Mouse (Mus musculus): ENCODE results near the gene Ergic1. TPM values are rescaled to one million over a fixed set of nuclear protein-coding genes. Genes with fewer than 3 reads are reported as not detected.

The Ergic1 gene
- polyA plus RNA-seq, 1 experiment from 2014 or later = 34.4 TPM

DNA sequence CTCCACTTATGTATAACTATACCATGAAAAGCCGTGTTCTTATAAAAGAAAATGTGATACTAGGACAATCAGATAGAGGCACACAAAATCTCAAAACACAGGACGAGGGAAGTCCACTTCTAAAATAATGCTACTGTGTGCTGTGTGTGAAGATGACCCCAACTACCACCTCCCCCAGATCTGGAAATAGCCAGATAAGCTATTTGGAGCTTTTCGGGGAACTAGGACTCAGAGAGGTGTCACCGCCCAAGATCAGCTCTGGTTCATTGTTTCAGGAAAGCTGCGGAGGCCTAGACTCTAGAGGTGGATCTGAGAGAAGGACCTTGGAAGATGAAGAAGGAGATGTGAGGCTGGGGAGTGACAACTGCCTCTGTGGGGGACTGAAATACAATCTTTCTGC, 26.6 kb upstream of the Ergic1 start:
- H3K36me3 ChIP-seq (replicated peaks; ENCODE audit: insufficient read depth, low read length) = no peaks in the 10 kb centered on the region
- WGBS (ENCODE audit: insufficient replicate concordance) = 55% methylated on average over 5 of the region's 5 CpGs
- ATAC-seq = no peak
- TF ChIP-seq EP300 (IDR thresholded peaks at IDR 0.05; ENCODE audit: low read depth) (no peak), CTCF (IDR thresholded peaks at IDR 0.05; ENCODE audit: low read depth) (no peak)
- peak overlapping the region; percentile 36; the same call in 1 of the 2 replicates for H3K4me2 ChIP-seq (ENCODE audit: low read depth, low read length)
- H3K9ac ChIP-seq (replicated peaks) = peak overlapping the region; percentile 48; the same call in 1 of the 2 replicates
- H3K27ac ChIP-seq (ENCODE audit: low read depth) = peak overlapping the region; percentile 90
- peaks cover 40% of the 10 kb centered on the region for H3K4me1 ChIP-seq (ENCODE audit: insufficient read depth)
- no peak for DNase-seq
- no peaks in the 10 kb centered on the region for H3K27me3 ChIP-seq (ENCODE audit: insufficient read depth, low read length)
- no peak overlapping the region for H3K4me3 ChIP-seq (ENCODE audit: low read depth, low read length)
- no peaks in the 10 kb centered on the region for H3K9me3 ChIP-seq (ENCODE audit: low read length)

DNA sequence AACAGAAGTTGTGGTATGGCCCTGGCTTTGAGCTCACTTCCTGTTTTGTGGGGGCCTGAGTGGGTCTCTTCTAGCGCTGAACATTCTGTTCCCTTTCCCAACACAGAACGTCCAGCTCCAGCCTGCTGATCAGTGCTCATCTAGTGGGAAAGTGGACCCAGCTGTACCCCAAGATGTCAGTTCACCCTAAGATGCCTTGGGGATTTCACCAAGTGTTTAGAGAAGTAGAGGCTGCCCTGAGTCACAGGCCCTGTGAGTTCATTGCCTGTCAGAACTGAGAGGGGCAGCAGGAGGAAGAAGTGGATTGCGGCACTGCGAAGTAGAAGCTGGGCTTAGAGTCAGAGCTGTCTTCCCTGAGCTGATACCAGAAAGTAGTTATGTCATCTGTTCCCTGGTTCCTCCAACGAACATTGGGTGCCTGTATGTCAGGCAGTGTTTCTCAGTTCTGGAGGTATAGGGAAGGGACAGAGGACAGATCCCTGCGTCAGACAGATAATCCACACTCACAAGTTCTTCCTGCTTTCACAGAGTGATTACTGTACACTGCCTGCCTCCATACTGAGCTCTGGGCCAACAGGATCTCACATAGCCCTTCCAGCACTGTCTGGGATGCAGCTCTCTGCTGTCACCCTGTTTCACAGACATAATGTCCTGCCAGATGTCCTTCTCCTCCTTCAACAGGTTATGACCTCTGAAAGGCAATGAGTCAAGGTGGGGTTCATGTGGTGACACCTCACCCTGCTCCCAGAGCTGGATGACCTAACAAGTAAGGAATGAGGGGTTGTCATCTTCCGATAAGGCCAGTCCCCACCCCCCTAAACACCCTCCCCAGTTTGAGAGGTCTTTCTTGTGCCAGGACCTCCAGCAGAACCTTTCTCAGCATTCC, 25.8 kb upstream of the Ergic1 start:
- peak; percentile 62 for ATAC-seq
- H3K4me3 ChIP-seq (ENCODE audit: low read depth, low read length) = no peak overlapping the region
- peak overlapping the region; percentile 48 for H3K9ac ChIP-seq (replicated peaks)
- 38% methylated on average over 7 of the region's 7 CpGs for WGBS (ENCODE audit: insufficient replicate concordance)
- DNase-seq = peak; percentile 43
- peak; percentile 94 for TF ChIP-seq EP300 (IDR thresholded peaks at IDR 0.05; ENCODE audit: low read depth)
- no peak for TF ChIP-seq CTCF (IDR thresholded peaks at IDR 0.05; ENCODE audit: low read depth)
- H3K4me1 ChIP-seq (ENCODE audit: insufficient read depth) = peaks cover 39% of the 10 kb centered on the region
- no peaks in the 10 kb centered on the region for H3K36me3 ChIP-seq (replicated peaks; ENCODE audit: insufficient read depth, low read length)
- no peaks in the 10 kb centered on the region for H3K9me3 ChIP-seq (ENCODE audit: low read length)
- peak overlapping the region; percentile 90 for H3K27ac ChIP-seq (ENCODE audit: low read depth)
- 0 out of 2 replicates have a peak overlapping the region, but pooled peaks have one; percentile 9 for H3K4me2 ChIP-seq (ENCODE audit: low read depth, low read length)
- H3K27me3 ChIP-seq (ENCODE audit: insufficient read depth, low read length) = no peaks in the 10 kb centered on the region

DNA sequence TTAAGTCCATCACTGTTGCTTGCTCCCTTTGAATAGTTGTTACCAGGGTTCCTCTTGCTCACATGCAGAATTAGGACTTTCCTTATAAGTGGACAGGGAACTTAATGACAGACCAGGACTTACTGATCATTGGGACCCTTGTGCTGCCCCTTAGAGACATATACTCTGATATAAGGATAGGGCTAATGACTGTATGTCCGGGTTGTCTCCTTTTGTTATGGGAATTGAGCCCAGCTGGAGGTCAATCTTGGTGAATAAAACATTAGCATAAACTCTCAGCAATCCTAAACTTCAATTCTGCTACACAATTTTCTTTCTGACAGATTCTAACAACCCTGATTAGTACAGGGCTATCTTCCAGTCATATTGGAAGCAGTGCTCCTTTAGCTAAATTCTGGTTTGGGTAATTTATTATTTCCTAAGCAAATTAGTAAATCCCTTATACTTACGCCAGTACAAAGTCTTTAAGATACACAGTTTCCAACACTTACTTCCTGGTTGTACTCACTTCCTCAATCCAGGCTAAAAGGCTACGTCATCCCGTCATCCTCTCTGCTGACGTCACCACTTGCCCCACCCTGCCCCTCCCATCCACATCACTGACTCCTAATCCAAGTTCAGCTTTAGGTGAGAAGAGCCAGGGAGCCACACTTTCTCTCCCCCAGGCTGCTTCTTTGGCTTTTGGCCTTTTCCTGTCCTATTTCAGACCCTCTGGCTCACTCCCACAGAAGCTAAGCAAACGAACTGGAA, 23.4 kb upstream of the Ergic1 start:
- no peak overlapping the region; the same call in 1 of the 2 replicates for H3K4me3 ChIP-seq (ENCODE audit: low read depth, low read length)
- H3K27ac ChIP-seq (ENCODE audit: low read depth) = peak overlapping the region; percentile 39; the same call in 1 of the 2 replicates
- H3K27me3 ChIP-seq (ENCODE audit: insufficient read depth, low read length) = no peaks in the 10 kb centered on the region
- H3K36me3 ChIP-seq (replicated peaks; ENCODE audit: insufficient read depth, low read length) = no peaks in the 10 kb centered on the region
- DNase-seq (peak; percentile 85), ATAC-seq (peak; percentile 44; the same call in 1 of the 2 replicates)
- TF ChIP-seq CTCF (IDR thresholded peaks at IDR 0.05; ENCODE audit: low read depth) (no peak), EP300 (IDR thresholded peaks at IDR 0.05; ENCODE audit: low read depth) (0 out of 2 replicates have a peak, but pooled peaks have one; percentile 38)
- peaks cover 37% of the 10 kb centered on the region for H3K4me1 ChIP-seq (ENCODE audit: insufficient read depth)
- no peak overlapping the region for H3K9ac ChIP-seq (replicated peaks)
- peak overlapping the region; percentile 49 for H3K4me2 ChIP-seq (ENCODE audit: low read depth, low read length)
- WGBS (ENCODE audit: insufficient replicate concordance) = 23% methylated on average over 6 of the region's 6 CpGs
- no peaks in the 10 kb centered on the region for H3K9me3 ChIP-seq (ENCODE audit: low read length)

DNA sequence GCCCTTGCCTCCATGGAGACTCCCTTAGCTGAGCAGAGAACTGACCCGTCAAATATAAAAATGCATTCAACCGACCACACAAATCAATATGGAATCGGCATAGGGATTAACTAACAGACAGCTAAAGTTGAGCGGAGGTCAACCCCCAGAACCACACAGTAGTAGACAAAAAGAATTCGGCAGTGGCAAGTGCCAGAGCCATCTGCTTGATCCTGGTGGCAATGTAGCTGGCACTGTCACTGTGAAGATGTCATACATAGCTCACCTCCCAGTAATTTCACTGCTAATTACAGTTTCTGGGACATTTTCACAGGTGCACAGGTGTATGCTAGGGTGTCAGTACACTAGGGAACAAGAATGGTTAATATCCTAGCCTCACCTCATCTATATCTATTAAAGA, 21.2 kb upstream of the Ergic1 start:
- TF ChIP-seq EP300 (IDR thresholded peaks at IDR 0.05; ENCODE audit: low read depth) = no peak
- TF ChIP-seq CTCF (IDR thresholded peaks at IDR 0.05; ENCODE audit: low read depth) = no peak
- Histone ChIP-seq H3K4me1 (ENCODE audit: insufficient read depth) (peaks cover 23% of the 10 kb centered on the region), H3K4me3 (ENCODE audit: low read depth, low read length) (no peak overlapping the region), H3K27me3 (ENCODE audit: insufficient read depth, low read length) (no peaks in the 10 kb centered on the region), H3K27ac (ENCODE audit: low read depth) (no peak overlapping the region), H3K9ac (replicated peaks) (no peak overlapping the region), H3K4me2 (ENCODE audit: low read depth, low read length) (no peak overlapping the region), H3K36me3 (replicated peaks; ENCODE audit: insufficient read depth, low read length) (no peaks in the 10 kb centered on the region), H3K9me3 (ENCODE audit: low read length) (no peaks in the 10 kb centered on the region)
- ATAC-seq = no peak
- WGBS (ENCODE audit: insufficient replicate concordance) = 81% methylated on average over 5 of the region's 5 CpGs
- DNase-seq = no peak

DNA sequence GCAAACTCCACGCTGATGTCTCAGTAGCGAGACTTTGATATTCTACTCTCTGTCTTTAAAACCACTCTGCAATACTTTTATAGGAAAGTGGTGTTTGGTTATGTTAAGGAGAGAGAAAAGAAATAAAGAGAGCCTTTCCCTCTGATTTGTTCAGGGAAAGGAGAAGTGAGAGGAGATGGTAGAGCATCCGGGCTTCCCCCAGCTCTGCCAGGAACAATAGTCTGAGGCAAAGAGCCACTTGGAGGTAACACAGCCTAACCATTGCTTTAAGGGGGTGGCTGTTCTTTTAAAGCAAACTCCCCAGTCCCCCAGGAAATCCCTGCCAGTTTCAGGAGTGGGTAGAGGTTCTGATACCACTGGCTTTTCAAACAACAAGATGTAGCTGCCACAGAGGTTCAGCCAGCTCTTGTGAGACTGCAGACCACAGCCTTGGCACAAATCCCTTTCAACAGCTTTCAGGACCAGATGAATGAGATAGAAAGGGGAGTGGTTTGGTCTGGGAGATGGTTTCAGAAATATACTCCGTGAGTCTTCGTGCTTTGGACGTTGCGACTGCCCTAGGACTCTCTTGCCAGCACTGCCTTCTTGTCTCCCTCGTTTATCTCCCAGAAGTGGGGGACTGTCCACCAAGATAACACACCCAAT, 16.8 kb upstream of the Ergic1 start:
- DNase-seq = no peak
- no peak overlapping the region for H3K4me3 ChIP-seq (ENCODE audit: low read depth, low read length)
- no peak for ATAC-seq
- no peaks in the 10 kb centered on the region for H3K36me3 ChIP-seq (replicated peaks; ENCODE audit: insufficient read depth, low read length)
- TF ChIP-seq EP300 (IDR thresholded peaks at IDR 0.05; ENCODE audit: low read depth) (no peak), CTCF (IDR thresholded peaks at IDR 0.05; ENCODE audit: low read depth) (no peak)
- peaks cover 10% of the 10 kb centered on the region for H3K4me1 ChIP-seq (ENCODE audit: insufficient read depth)
- H3K4me2 ChIP-seq (ENCODE audit: low read depth, low read length) = no peak overlapping the region
- H3K9me3 ChIP-seq (ENCODE audit: low read length) = no peaks in the 10 kb centered on the region
- H3K27ac ChIP-seq (ENCODE audit: low read depth) = no peak overlapping the region
- H3K27me3 ChIP-seq (ENCODE audit: insufficient read depth, low read length) = no peaks in the 10 kb centered on the region
- WGBS (ENCODE audit: insufficient replicate concordance) = 56% methylated on average over 8 of the region's 8 CpGs
- 0 out of 2 replicates have a peak overlapping the region, but pooled peaks have one; percentile 2 for H3K9ac ChIP-seq (replicated peaks)

Data from liver, postnatal 0 days (tissue).